Mouse (Mus musculus): ENCODE measurements around the gene Krtap4-8. TPM values are rescaled to one million over a fixed set of nuclear protein-coding genes. Genes with fewer than 3 reads are reported as not detected.
A peak's percentile ranks its signal among the peaks of the same experiment; 100 is the strongest.
"Not testable (repeated sequence)": the region's sequence is repeated elsewhere in the genome, so short reads cannot be mapped to it uniquely, and the experiment has no call there.

The Krtap4-8 gene
- polyA plus RNA-seq (2014; fragmentation: Nextera tagmentation; extraction: Ambion mirVana): not detected in 2 replicates

GRCm38 (mm10) chr11:99780604-99781003 lies at the start of gene Krtap4-8:
TSS of gene Krtap4-8 (minus strand) at chr11:99780704.
- Histone ChIP-seq H3K27me3 (ENCODE audit: insufficient read depth, low read length) (no peaks in the 10 kb centered on the region), H3K27ac (ENCODE audit: low read depth) (no peak within 1 kb of the TSS), H3K36me3 (ENCODE audit: insufficient read depth) (no peaks in the 10 kb centered on the region), H3K4me3 (ENCODE audit: low read depth, low read length) (no peak within 1 kb of the TSS), H3K4me1 (ENCODE audit: insufficient read depth) (no peaks in the 10 kb centered on the region), H3K9me3 (ENCODE audit: low read depth, low read length) (no peaks in the 10 kb centered on the region), H3K4me2 (no peak within 1 kb of the TSS), H3K9ac (no peak within 1 kb of the TSS)
- 89% methylated on average over 2 of the region's 2 CpGs for WGBS
- DNase-seq: no peak
- no peak for TF ChIP-seq CTCF (IDR thresholded peaks at IDR 0.05; ENCODE audit: low read depth)
- ATAC-seq (ENCODE audit: insufficient read depth): no peak

- H3K27ac ChIP-seq (ENCODE audit: low read depth); ATAC-seq (ENCODE audit: insufficient read depth); H3K4me3 ChIP-seq (ENCODE audit: low read depth, low read length); H3K4me1 ChIP-seq (ENCODE audit: insufficient read depth); H3K36me3 ChIP-seq (ENCODE audit: insufficient read depth); H3K27me3 ChIP-seq (ENCODE audit: insufficient read depth, low read length); H3K4me2 ChIP-seq; DNase-seq; H3K9ac ChIP-seq; H3K9me3 ChIP-seq (ENCODE audit: low read depth, low read length): not testable (repeated sequence)
- WGBS: 79% methylated on average over 2 of the region's 2 CpGs
Measured at GRCm38 (mm10) chr11:99815566-99815965, 35.1 kb upstream of the Krtap4-8 start, which contains the start of gene Gm11564. TSS of gene Gm11564 (minus strand) at chr11:99815666.

DNA sequence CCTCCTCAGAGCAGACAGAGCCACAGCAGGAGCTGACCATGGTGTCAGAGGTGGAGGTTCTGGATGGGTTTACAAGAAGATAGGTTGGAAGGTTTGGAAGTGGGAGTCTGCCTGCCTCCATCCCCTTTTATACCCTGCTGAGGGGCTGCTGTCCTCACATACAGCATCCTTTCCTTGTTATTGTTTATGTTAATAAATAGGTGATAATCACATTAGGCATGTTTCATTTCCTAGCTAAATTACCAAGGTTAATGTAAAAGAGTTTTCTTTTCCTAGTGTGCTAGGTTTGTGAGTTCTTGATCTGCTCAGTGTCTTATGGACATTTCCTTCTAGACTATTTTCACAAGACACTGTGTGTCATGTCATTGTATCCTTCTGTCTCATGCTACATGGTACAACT lies 29.3 kb upstream of the Krtap4-8 start, which contains the start of gene Krtap4-13:
Gene Krtap4-13, minus strand, starts transcription at position 101 of the 400 bp plus-strand sequence.
- not testable (repeated sequence) for H3K4me2 ChIP-seq; H3K27ac ChIP-seq (ENCODE audit: low read depth); H3K9ac ChIP-seq; DNase-seq; H3K9me3 ChIP-seq (ENCODE audit: low read depth, low read length); ATAC-seq (ENCODE audit: insufficient read depth); H3K36me3 ChIP-seq (ENCODE audit: insufficient read depth); H3K4me3 ChIP-seq (ENCODE audit: low read depth, low read length); H3K4me1 ChIP-seq (ENCODE audit: insufficient read depth); H3K27me3 ChIP-seq (ENCODE audit: insufficient read depth, low read length)

GRCm38 (mm10) chr11:99804346-99804745 lies 23.8 kb upstream of the Krtap4-8 start, which contains the start of gene Gm11554:
TSS of gene Gm11554 (minus strand) at chr11:99804446.
- not testable (repeated sequence) for H3K27me3 ChIP-seq (ENCODE audit: insufficient read depth, low read length); H3K4me3 ChIP-seq (ENCODE audit: low read depth, low read length); H3K9me3 ChIP-seq (ENCODE audit: low read depth, low read length); H3K9ac ChIP-seq; DNase-seq; ATAC-seq (ENCODE audit: insufficient read depth); H3K4me2 ChIP-seq; H3K27ac ChIP-seq (ENCODE audit: low read depth); H3K4me1 ChIP-seq (ENCODE audit: insufficient read depth); H3K36me3 ChIP-seq (ENCODE audit: insufficient read depth)
- no CpG with 5 or more reads among the region's 1 CpGs for WGBS

DNA sequence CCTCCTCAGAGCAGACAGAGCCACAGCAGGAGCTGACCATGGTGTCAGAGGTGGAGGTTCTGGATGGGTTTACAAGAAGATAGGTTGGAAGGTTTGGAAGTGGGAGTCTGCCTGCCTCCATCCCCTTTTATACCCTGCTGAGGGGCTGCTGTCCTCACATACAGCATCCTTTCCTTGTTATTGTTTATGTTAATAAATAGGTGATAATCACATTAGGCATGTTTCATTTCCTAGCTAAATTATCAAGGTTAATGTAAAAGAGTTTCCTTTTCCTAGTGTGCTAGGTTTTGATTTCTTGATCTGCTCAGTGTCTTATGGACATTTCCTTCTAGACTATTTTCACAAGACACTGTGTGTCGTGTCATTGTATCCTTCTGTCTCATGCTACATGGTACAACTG lies 18.3 kb upstream of the Krtap4-8 start, which contains the start of gene Gm11569:
Gene Gm11569, minus strand, starts transcription at position 101 of the 400 bp plus-strand sequence.
- H3K4me1 ChIP-seq (ENCODE audit: insufficient read depth); H3K9ac ChIP-seq; H3K9me3 ChIP-seq (ENCODE audit: low read depth, low read length); H3K27me3 ChIP-seq (ENCODE audit: insufficient read depth, low read length); H3K36me3 ChIP-seq (ENCODE audit: insufficient read depth); H3K4me2 ChIP-seq; DNase-seq; H3K4me3 ChIP-seq (ENCODE audit: low read depth, low read length); ATAC-seq (ENCODE audit: insufficient read depth); H3K27ac ChIP-seq (ENCODE audit: low read depth): not testable (repeated sequence)
- no CpG with 5 or more reads among the region's 1 CpGs for WGBS

- no peak for TF ChIP-seq CTCF (IDR thresholded peaks at IDR 0.05; ENCODE audit: low read depth)
- Histone ChIP-seq H3K4me1 (ENCODE audit: insufficient read depth) (no peaks in the 10 kb centered on the region), H3K4me3 (ENCODE audit: low read depth, low read length) (no peak within 1 kb of the TSS), H3K27me3 (ENCODE audit: insufficient read depth, low read length) (no peaks in the 10 kb centered on the region), H3K36me3 (ENCODE audit: insufficient read depth) (no peaks in the 10 kb centered on the region), H3K9me3 (ENCODE audit: low read depth, low read length) (no peaks in the 10 kb centered on the region), H3K4me2 (no peak within 1 kb of the TSS), H3K9ac (no peak within 1 kb of the TSS), H3K27ac (ENCODE audit: low read depth) (no peak within 1 kb of the TSS)
- DNase-seq (no peak), ATAC-seq (ENCODE audit: insufficient read depth) (no peak)
- 78% methylated on average over 2 of the region's 2 CpGs for WGBS
Measured at GRCm38 (mm10) chr11:99793367-99793766, 12.9 kb upstream of the Krtap4-8 start, which contains the start of gene Gm11596. TSS of gene Gm11596 (minus strand) at chr11:99793467.

GRCm38 (mm10) chr11:99784900-99785299 lies 4.4 kb upstream of the Krtap4-8 start, which contains the start of gene Krtap4-9:
TSS of gene Krtap4-9 (plus strand) at chr11:99785200.
- not testable (repeated sequence) for H3K9me3 ChIP-seq (ENCODE audit: low read depth, low read length); H3K4me3 ChIP-seq (ENCODE audit: low read depth, low read length); H3K4me2 ChIP-seq; H3K36me3 ChIP-seq (ENCODE audit: insufficient read depth); DNase-seq; H3K27me3 ChIP-seq (ENCODE audit: insufficient read depth, low read length); ATAC-seq (ENCODE audit: insufficient read depth); H3K27ac ChIP-seq (ENCODE audit: low read depth); H3K4me1 ChIP-seq (ENCODE audit: insufficient read depth); H3K9ac ChIP-seq

DNA sequence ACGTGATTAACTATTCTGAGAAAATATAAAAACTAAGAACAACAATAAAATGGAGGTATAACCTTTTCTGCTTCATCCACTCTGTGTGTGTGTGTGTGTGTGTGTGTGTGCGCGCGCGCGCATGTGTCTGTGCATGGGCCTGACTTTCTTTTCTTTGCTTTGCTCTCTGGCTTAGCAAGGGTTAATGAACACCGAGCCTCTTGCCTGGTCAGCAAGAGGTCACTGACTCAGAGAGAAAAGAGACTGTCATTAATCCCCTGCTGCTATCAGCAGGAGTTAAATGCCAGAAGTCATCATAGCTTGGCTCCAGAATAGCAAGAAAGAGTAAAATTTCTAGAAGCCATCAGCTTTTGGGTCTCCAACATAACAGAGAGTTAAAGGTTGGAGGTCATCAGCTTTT lies 2.1 kb downstream of the Krtap4-8 start:
- Histone ChIP-seq H3K9me3 (ENCODE audit: low read depth, low read length) (no peaks in the 10 kb centered on the region), H3K4me3 (ENCODE audit: low read depth, low read length) (no peak overlapping the region), H3K9ac (no peak overlapping the region), H3K36me3 (ENCODE audit: insufficient read depth) (no peaks in the 10 kb centered on the region), H3K4me2 (no peak overlapping the region), H3K27ac (ENCODE audit: low read depth) (no peak overlapping the region), H3K4me1 (ENCODE audit: insufficient read depth) (no peaks in the 10 kb centered on the region), H3K27me3 (ENCODE audit: insufficient read depth, low read length) (no peaks in the 10 kb centered on the region)
- 64% methylated on average over 7 of the region's 7 CpGs for WGBS
- ATAC-seq (ENCODE audit: insufficient read depth) (no peak), DNase-seq (peak; percentile 0)
- no peak for TF ChIP-seq CTCF (IDR thresholded peaks at IDR 0.05; ENCODE audit: low read depth)

DNA sequence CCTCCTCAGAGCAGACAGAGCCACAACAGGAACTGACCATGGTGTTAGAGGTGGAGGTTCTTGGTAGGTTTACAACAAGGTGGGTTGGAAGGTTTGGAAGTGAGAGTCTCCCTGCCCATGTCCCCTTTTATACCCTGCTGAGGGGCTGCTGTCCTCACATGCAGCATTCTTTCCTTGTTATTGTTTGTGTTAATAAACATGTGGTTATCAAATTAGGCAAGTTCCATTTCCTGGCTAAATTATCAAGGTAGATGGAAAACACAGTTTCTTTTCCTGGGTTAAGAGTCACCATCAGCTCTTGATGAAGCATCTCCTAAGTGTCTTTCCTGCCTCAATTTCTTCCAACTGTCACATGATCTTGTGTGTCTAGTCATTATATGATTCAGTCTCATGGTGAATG lies 7.7 kb downstream of the Krtap4-8 start, which contains the start of gene Gm11595:
Gene Gm11595, minus strand, starts transcription at position 101 of the 400 bp plus-strand sequence.
- not testable (repeated sequence) for H3K27me3 ChIP-seq (ENCODE audit: insufficient read depth, low read length); ATAC-seq (ENCODE audit: insufficient read depth); H3K4me3 ChIP-seq (ENCODE audit: low read depth, low read length); H3K4me2 ChIP-seq; H3K4me1 ChIP-seq (ENCODE audit: insufficient read depth); H3K27ac ChIP-seq (ENCODE audit: low read depth); H3K36me3 ChIP-seq (ENCODE audit: insufficient read depth); H3K9me3 ChIP-seq (ENCODE audit: low read depth, low read length); H3K9ac ChIP-seq; DNase-seq
